Mouse (Mus musculus) heart, adult 2 months (tissue): ENCODE measurements around the gene Olfr194. TPM values are rescaled to one million over a fixed set of nuclear protein-coding genes. Genes with fewer than 3 reads are reported as not detected.

Experiments
- DNase-seq, 2 experiments: peaks; one replicate each; pipeline ENCODE4 v3.0.0; 2021
- H3K27ac ChIP-seq: fragments of 200-600 bp; 2 replicates; pipeline ENCODE4 v1.8.1; 2022
- H3K27me3 ChIP-seq: fragments of 200-500 bp; 2 replicates; pipeline ENCODE4 v1.6.1; 2012; ENCODE audit warnings: mild to moderate bottlenecking, low read length, inconsistent platforms, mixed read lengths; ENCODE audit not compliant: control insufficient read depth, insufficient read depth
- H3K36me3 ChIP-seq: fragments of 200-500 bp; 2 replicates; pipeline ENCODE4 v1.6.1; 2012; ENCODE audit warnings: low read length, inconsistent platforms; ENCODE audit not compliant: control insufficient read depth, insufficient read depth
- H3K4me1 ChIP-seq: fragments of 200-500 bp; 2 replicates; pipeline ENCODE4 v1.6.1; 2011; ENCODE audit warnings: low read length; ENCODE audit not compliant: control insufficient read depth, insufficient read depth
- H3K4me3 ChIP-seq: fragments of 200-600 bp; 2 replicates; pipeline ENCODE4 v1.8.1; 2022
- H3K79me2 ChIP-seq: fragments of 200-500 bp; replicated peaks from 2 replicates; pipeline ENCODE4 v1.6.1; 2012; ENCODE audit warnings: mild to moderate bottlenecking, inconsistent platforms, low read length, moderate library complexity, mixed read lengths; ENCODE audit not compliant: control insufficient read depth, insufficient read depth
- H3K9ac ChIP-seq: fragments of 200-500 bp; 2 replicates; pipeline ENCODE4 v1.6.1; 2012; ENCODE audit warnings: low read depth, mild to moderate bottlenecking, control low read depth, inconsistent platforms, low read length, mixed read lengths
- CTCF ChIP-seq: fragments of 200-600 bp; IDR thresholded peaks from 2 replicates; pipeline ENCODE4 v1.8.1; 2022; ENCODE audit warnings: antibody characterized with exemption, mild to moderate bottlenecking, moderate library complexity
- EP300 ChIP-seq: fragments of 200-500 bp; IDR thresholded peaks from 2 replicates; pipeline ENCODE4 v1.6.1; 2011; ENCODE audit warnings: low read depth, low read length, control low read depth; ENCODE audit not compliant: insufficient read depth
- POLR2A ChIP-seq: fragments of 200-500 bp; IDR thresholded peaks from 2 replicates; pipeline ENCODE4 v1.6.1; 2011; ENCODE audit warnings: mild to moderate bottlenecking, low read depth, low read length, control low read depth; ENCODE audit not compliant: insufficient read depth
- intact Hi-C: fragments of 180-260 bp; cut with DNase I; formaldehyde crosslinking; loops from one replicate; pipeline ENCODE4 v1.15.1; 2025
- polyA plus RNA-seq: library from polyadenylated mRNA; depleted of rRNA; stranded (reverse); fragments of >200 nt; gene quantifications from 2 replicates; pipeline ENCODE4 v1.2.3, GENCODE M21; 2012; rRNA removed
- total RNA-seq, 2 experiments: library from RNA; stranded (reverse); gene quantifications; 2 replicates each; pipeline ENCODE4 v1.2.3; 2021

The Olfr194 gene
- total and polyA plus RNA-seq, 3 experiments: not detected

DNA sequence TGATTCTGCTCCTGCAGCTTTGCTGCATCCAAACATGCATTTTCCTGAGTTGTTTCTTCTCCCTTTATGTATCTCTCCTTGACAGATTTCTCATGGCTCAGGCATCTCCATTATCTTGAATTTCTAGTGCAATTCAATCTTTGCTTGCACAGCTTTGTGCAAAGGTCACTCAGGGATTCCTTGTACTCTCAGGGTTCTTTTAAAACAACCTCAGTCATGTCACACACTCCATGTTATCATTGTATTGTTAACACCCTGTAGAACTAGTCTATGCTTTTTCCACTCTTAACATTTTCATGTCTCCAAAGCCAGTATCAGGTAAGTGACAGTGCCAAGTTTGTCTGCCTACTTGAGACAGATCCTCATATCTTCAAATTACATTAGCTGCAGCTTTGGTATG is 49.1 kb downstream of the Olfr194 start:
- H3K4me1 ChIP-seq: no peaks in the 10 kb centered on the region
- H3K27ac ChIP-seq: no peak overlapping the region
- H3K9ac ChIP-seq: no peak overlapping the region
- intact Hi-C loops: no loop called here
- no peak overlapping the region for H3K4me3 ChIP-seq
- H3K79me2 ChIP-seq: no peaks in the 10 kb centered on the region
- no peak for DNase-seq
- TF ChIP-seq EP300 (no peak), CTCF (no peak), POLR2A (no peak)
- no peaks in the 10 kb centered on the region for H3K36me3 ChIP-seq
- H3K27me3 ChIP-seq: no peaks in the 10 kb centered on the region

Other genes with a start within 250 kb of the Olfr194 start
- not detected for gene Olfr177, start 246.3 kb downstream of the Olfr194 start, total RNA-seq
- not detected in 2 replicates for gene Olfr177, start 246.3 kb downstream of the Olfr194 start, polyA plus RNA-seq
- gene Olfr178, start 229.0 kb downstream of the Olfr194 start, total RNA-seq: not detected
- not detected in 2 replicates for gene Olfr178, start 229.0 kb downstream of the Olfr194 start, polyA plus RNA-seq
- gene Olfr181, start 192.3 kb downstream of the Olfr194 start, total RNA-seq: not detected
- not detected in 2 replicates for gene Olfr181, start 192.3 kb downstream of the Olfr194 start, polyA plus RNA-seq
- not detected for gene Olfr180, start 191.7 kb downstream of the Olfr194 start, total RNA-seq
- gene Olfr180, start 191.7 kb downstream of the Olfr194 start, polyA plus RNA-seq: not detected in 2 replicates
- gene Olfr183, start 125.7 kb downstream of the Olfr194 start, total RNA-seq: not detected
- not detected in 2 replicates for gene Olfr183, start 125.7 kb downstream of the Olfr194 start, polyA plus RNA-seq
- gene Olfr186, start 90.8 kb downstream of the Olfr194 start, total RNA-seq: not detected
- not detected in 2 replicates for gene Olfr186, start 90.8 kb downstream of the Olfr194 start, polyA plus RNA-seq
- not detected for gene Olfr187, start 81.3 kb downstream of the Olfr194 start, total RNA-seq
- not detected in 2 replicates for gene Olfr187, start 81.3 kb downstream of the Olfr194 start, polyA plus RNA-seq
- not detected for gene Olfr190, start 43.1 kb downstream of the Olfr194 start, total RNA-seq
- not detected in 2 replicates for gene Olfr190, start 43.1 kb downstream of the Olfr194 start, polyA plus RNA-seq
- not detected for gene Olfr191, start 31.2 kb downstream of the Olfr194 start, total RNA-seq
- not detected in 2 replicates for gene Olfr191, start 31.2 kb downstream of the Olfr194 start, polyA plus RNA-seq
- not detected for gene Olfr193, start 9.2 kb downstream of the Olfr194 start, total RNA-seq
- not detected in 2 replicates for gene Olfr193, start 9.2 kb downstream of the Olfr194 start, polyA plus RNA-seq
- gene Olfr195, start 26.0 kb upstream of the Olfr194 start, total RNA-seq: not detected
- not detected in 2 replicates for gene Olfr195, start 26.0 kb upstream of the Olfr194 start, polyA plus RNA-seq
- gene Olfr196, start 49.4 kb upstream of the Olfr194 start, total RNA-seq: not detected
- gene Olfr196, start 49.4 kb upstream of the Olfr194 start, polyA plus RNA-seq: not detected in 2 replicates
- not detected for gene Olfr198, start 82.5 kb upstream of the Olfr194 start, total RNA-seq
- not detected in 2 replicates for gene Olfr198, start 82.5 kb upstream of the Olfr194 start, polyA plus RNA-seq
- not detected for gene Olfr199, start 98.7 kb upstream of the Olfr194 start, total RNA-seq
- not detected in 2 replicates for gene Olfr199, start 98.7 kb upstream of the Olfr194 start, polyA plus RNA-seq
- gene Olfr201, start 151.6 kb upstream of the Olfr194 start, total RNA-seq: not detected
- not detected in 2 replicates for gene Olfr201, start 151.6 kb upstream of the Olfr194 start, polyA plus RNA-seq
- gene Olfr202, start 165.7 kb upstream of the Olfr194 start, total RNA-seq: not detected
- not detected in 2 replicates for gene Olfr202, start 165.7 kb upstream of the Olfr194 start, polyA plus RNA-seq
- gene Olfr203, start 177.8 kb upstream of the Olfr194 start, total RNA-seq: not detected
- not detected in 2 replicates for gene Olfr203, start 177.8 kb upstream of the Olfr194 start, polyA plus RNA-seq
- not detected for gene Olfr204, start 197.2 kb upstream of the Olfr194 start, total RNA-seq
- not detected in 2 replicates for gene Olfr204, start 197.2 kb upstream of the Olfr194 start, polyA plus RNA-seq
- gene Olfr205, start 210.1 kb upstream of the Olfr194 start, total RNA-seq: not detected
- gene Olfr205, start 210.1 kb upstream of the Olfr194 start, polyA plus RNA-seq: not detected in 2 replicates
- gene Olfr206, start 228.2 kb upstream of the Olfr194 start, total RNA-seq: not detected
- gene Olfr206, start 228.2 kb upstream of the Olfr194 start, polyA plus RNA-seq: not detected in 2 replicates
- not detected for gene Olfr209, start 242.9 kb upstream of the Olfr194 start, total RNA-seq
- gene Olfr209, start 242.9 kb upstream of the Olfr194 start, polyA plus RNA-seq: not detected in 2 replicates